Mouse (Mus musculus) heart, postnatal 0 days (tissue): ENCODE data around the gene Chil1.

Experiments used
- CTCF ChIP-seq: IDR thresholded peaks from 2 replicates; pipeline ENCODE4 v1.5.1; 2016; ENCODE audit warnings: antibody characterized with exemption, control low read depth, low read depth
- EP300 ChIP-seq: IDR thresholded peaks from 2 replicates; pipeline ENCODE4 v1.6.1; 2016; ENCODE audit warnings: antibody characterized with exemption, low read depth

DNA sequence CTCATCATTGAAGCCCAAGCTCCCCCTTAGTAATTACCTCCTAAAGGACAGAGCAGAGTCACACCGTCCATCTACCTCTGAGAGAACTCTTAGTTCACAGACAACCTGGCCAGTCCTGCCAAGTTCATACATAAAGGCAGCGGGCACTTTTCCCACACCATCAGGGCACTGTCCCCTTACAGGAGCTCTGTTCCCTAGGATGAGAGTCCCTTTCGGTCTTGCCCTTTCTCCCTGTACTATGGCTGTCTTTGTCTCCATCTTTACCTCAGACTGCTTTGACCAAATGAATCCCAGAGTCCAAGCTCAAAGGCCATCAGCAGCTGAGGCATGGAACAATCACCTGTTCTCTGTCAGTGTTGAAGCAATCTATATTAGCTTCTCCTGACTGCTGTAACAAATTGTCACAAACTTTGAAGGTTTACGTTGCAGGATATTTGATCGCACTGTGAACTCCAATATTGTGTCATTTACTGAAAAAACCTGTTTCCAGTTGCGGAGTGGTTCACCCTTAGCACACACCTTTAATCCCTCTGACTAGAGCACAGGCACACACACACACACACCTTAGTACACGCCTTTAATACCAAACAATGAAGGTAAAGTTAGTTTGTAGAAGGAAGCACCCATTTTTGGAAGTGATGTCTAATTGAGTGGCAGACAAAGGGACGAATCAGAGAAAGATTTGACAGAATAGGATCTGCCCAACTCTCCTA, 12.8 kb upstream of the Chil1 start:
- TF ChIP-seq CTCF (no peak), EP300 (no peak)
